Mouse (Mus musculus): ENCODE measurements around the gene Mtfr1l. TPM values are rescaled to one million over a fixed set of nuclear protein-coding genes. Genes with fewer than 3 reads are reported as not detected.
A peak's percentile ranks its signal among the peaks of the same experiment; 100 is the strongest.
"Not testable (repeated sequence)": the region's sequence is repeated elsewhere in the genome, so short reads cannot be mapped to it uniquely, and the experiment has no call there.

Mtfr1l gene
- polyA plus RNA-seq, 1 experiment from 2014 or later: 175 TPM

DNA sequence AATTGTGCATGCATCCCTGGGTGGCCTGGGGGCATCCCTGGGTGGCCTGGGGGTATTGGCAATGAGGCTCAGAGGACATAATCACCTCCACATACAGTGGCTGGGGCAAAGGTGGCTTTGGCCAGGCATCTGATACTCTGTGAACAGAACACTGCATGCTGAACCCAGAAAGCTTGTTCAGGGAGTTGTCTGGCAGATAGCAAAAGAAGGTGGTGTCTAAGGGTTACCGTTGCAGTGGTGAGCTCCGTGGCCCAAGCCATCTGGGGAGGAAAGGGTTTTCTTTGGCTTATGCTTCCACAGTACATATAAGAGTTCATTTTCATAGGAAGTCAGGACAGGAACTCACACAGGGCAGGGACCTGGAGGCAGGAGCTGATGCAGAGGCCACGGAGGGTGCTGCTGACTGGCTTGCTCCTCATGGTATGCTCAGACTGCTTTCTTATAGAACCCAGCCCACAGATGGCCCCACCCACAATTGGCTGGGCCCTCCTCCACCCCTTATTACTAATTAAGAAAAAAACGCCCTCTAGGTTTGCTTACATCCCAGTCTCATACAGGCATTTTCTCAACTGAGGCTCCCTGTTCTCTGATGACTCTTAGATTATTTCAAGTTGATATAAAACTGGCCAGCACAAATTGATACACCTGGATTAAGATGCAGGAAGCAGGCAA is 31.4 kb downstream of the Mtfr1l start:
- H3K27ac ChIP-seq (ENCODE audit: low read length): no peak overlapping the region
- no peaks in the 10 kb centered on the region for H3K27me3 ChIP-seq (ENCODE audit: control insufficient read depth, insufficient read depth, low read depth, low read length)
- H3K9ac ChIP-seq (ENCODE audit: low read depth, low read length): no peak overlapping the region
- H3K4me3 ChIP-seq (ENCODE audit: low read depth, low read length): no peak overlapping the region
- 81% methylated on average over 4 of the region's 4 CpGs for WGBS
- no peaks in the 10 kb centered on the region for H3K4me1 ChIP-seq (ENCODE audit: control insufficient read depth, insufficient read depth, low read length)
- no peaks in the 10 kb centered on the region for H3K9me3 ChIP-seq (replicated peaks; ENCODE audit: control insufficient read depth, low read length, poor library complexity, severe bottlenecking)
- no peak overlapping the region for H3K4me2 ChIP-seq (ENCODE audit: low read length)
- ATAC-seq: no peak
- H3K36me3 ChIP-seq (ENCODE audit: control insufficient read depth, insufficient read depth, low read length): peaks cover 13% of the 10 kb centered on the region

DNA sequence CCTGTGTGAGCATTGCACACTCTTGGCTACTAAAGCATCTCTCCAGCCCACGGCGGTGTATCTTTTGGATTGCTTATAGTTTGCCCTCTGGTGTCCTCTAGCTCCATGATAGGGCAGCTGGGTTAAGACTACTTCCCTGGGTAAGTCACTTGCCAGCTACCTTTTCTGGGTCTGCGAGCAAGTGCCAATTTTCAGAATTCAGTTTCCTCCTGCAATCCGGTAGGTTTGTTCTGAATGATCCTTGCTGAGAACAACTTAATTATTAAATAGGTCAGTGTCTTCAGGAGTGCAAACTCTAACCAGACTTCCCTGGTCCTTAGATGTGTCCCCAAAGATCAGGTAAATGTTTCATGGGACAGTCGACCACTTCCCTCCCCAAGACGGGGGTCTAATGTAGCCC is 34.1 kb downstream of the Mtfr1l start:
- H3K9me3 ChIP-seq (replicated peaks; ENCODE audit: control insufficient read depth, low read length, poor library complexity, severe bottlenecking): no peaks in the 10 kb centered on the region
- peaks cover 21% of the 10 kb centered on the region for H3K4me1 ChIP-seq (ENCODE audit: control insufficient read depth, insufficient read depth, low read length)
- H3K9ac ChIP-seq (ENCODE audit: low read depth, low read length): no peak overlapping the region
- no peak overlapping the region for H3K4me3 ChIP-seq (ENCODE audit: low read depth, low read length)
- WGBS: 95% methylated on average over 6 of the region's 6 CpGs
- no peak for ATAC-seq
- H3K4me2 ChIP-seq (ENCODE audit: low read length): no peak overlapping the region
- no peaks in the 10 kb centered on the region for H3K27me3 ChIP-seq (ENCODE audit: control insufficient read depth, insufficient read depth, low read depth, low read length)
- no peak overlapping the region for H3K27ac ChIP-seq (ENCODE audit: low read length)
- H3K36me3 ChIP-seq (ENCODE audit: control insufficient read depth, insufficient read depth, low read length): no peaks in the 10 kb centered on the region

DNA sequence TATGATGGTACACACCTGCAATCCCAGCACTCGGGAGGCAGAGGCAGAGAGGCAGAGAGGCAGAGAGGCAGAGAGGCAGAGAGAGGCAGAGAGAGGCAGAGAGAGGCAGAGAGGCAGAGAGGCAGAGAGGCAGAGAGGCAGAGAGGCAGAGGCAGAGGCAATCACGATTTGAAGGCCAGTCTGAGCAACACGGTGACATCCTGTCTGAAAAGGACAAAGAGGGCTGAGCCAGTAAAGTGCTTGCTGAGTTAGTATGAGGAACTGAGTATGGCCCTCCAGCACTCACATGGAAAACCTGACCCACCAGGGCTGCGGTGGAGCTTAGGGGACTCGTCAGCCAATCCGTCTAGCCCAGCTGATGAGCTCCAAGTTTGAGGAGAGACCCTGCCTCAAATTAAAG is 36.2 kb downstream of the Mtfr1l start:
- not testable (repeated sequence) for H3K4me3 ChIP-seq (ENCODE audit: low read depth, low read length); H3K4me2 ChIP-seq (ENCODE audit: low read length); H3K36me3 ChIP-seq (ENCODE audit: control insufficient read depth, insufficient read depth, low read length); H3K27me3 ChIP-seq (ENCODE audit: control insufficient read depth, insufficient read depth, low read depth, low read length); ATAC-seq; H3K27ac ChIP-seq (ENCODE audit: low read length); H3K9ac ChIP-seq (ENCODE audit: low read depth, low read length); H3K9me3 ChIP-seq (replicated peaks; ENCODE audit: control insufficient read depth, low read length, poor library complexity, severe bottlenecking)
- 87% methylated on average over 6 of the region's 6 CpGs for WGBS
- H3K4me1 ChIP-seq (ENCODE audit: control insufficient read depth, insufficient read depth, low read length): peaks cover 32% of the 10 kb centered on the region

DNA sequence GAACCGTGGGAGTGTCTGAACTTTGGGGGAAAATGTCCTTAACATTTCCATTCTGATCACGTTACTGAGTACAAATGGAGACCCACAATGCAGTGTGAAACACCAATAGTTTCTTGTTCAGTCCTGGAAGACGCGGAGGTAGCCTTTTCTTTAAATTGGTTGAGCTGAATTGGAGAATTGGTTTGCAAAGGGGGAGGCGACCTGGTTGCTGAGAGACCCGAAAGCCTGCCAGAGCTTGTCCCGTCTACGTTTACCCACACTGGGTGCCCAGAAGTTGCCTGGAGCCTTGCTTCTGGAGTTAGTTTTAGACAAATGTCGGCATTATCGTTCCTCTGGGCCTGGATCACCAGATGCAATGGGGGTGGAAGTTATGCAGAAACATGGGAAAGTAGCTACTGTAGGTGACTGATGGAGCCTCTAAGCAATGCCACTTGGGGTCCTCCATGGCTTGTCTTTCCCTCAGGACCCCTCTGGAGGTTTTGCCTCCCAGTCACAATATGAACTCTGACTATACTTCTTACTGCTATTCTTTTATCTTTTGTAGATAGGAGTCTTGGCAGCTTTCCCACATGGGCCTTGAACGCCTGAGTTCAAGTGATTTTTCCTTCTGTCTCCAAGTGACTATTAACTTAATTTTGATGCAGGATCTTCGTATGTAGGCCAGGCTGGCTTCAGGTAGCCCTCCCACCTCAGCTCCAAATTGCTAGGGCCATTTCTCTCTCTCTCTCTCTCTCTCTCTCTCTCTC is 37.0 kb downstream of the Mtfr1l start:
- Histone ChIP-seq H3K4me2 (ENCODE audit: low read length) (peak overlapping the region; percentile 66), H3K9ac (ENCODE audit: low read depth, low read length) (peak overlapping the region; percentile 88), H3K27ac (ENCODE audit: low read length) (peak overlapping the region; percentile 80), H3K9me3 (replicated peaks; ENCODE audit: control insufficient read depth, low read length, poor library complexity, severe bottlenecking) (no peaks in the 10 kb centered on the region), H3K36me3 (ENCODE audit: control insufficient read depth, insufficient read depth, low read length) (no peaks in the 10 kb centered on the region), H3K27me3 (ENCODE audit: control insufficient read depth, insufficient read depth, low read depth, low read length) (no peaks in the 10 kb centered on the region), H3K4me1 (ENCODE audit: control insufficient read depth, insufficient read depth, low read length) (peaks cover 32% of the 10 kb centered on the region), H3K4me3 (ENCODE audit: low read depth, low read length) (peak overlapping the region; percentile 55)
- WGBS: 59% methylated on average over 12 of the region's 12 CpGs
- peak; percentile 29; the same call in 1 of the 2 replicates for ATAC-seq

DNA sequence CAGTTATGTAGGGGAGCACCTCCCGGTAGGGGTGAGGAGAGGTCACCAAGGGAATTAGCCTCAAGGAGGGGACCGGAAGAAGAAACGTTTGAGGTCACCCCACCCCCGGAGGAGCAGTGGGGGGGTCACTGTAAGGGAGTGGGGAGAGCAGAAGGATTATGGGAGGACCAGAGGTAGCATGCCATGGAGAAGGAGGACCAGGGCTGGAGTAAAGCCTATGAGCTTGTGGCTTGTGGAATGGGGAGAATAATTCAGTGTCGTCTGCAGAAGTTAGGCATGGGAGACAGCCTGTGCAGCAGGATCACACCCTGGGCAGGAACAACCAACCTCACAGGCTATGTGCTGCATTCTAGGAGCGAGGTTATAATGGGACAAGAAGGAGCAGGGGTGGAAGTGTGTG is 38.0 kb downstream of the Mtfr1l start:
- Histone ChIP-seq H3K9ac (ENCODE audit: low read depth, low read length) (peak overlapping the region; percentile 88), H3K4me2 (ENCODE audit: low read length) (peak overlapping the region; percentile 66), H3K27ac (ENCODE audit: low read length) (peak overlapping the region; percentile 80), H3K4me3 (ENCODE audit: low read depth, low read length) (peak overlapping the region; percentile 55), H3K9me3 (replicated peaks; ENCODE audit: control insufficient read depth, low read length, poor library complexity, severe bottlenecking) (no peaks in the 10 kb centered on the region), H3K27me3 (ENCODE audit: control insufficient read depth, insufficient read depth, low read depth, low read length) (no peaks in the 10 kb centered on the region), H3K4me1 (ENCODE audit: control insufficient read depth, insufficient read depth, low read length) (peaks cover 32% of the 10 kb centered on the region), H3K36me3 (ENCODE audit: control insufficient read depth, insufficient read depth, low read length) (no peaks in the 10 kb centered on the region)
- peak; percentile 46 for ATAC-seq
- 7% methylated on average over 6 of the region's 6 CpGs for WGBS

DNA sequence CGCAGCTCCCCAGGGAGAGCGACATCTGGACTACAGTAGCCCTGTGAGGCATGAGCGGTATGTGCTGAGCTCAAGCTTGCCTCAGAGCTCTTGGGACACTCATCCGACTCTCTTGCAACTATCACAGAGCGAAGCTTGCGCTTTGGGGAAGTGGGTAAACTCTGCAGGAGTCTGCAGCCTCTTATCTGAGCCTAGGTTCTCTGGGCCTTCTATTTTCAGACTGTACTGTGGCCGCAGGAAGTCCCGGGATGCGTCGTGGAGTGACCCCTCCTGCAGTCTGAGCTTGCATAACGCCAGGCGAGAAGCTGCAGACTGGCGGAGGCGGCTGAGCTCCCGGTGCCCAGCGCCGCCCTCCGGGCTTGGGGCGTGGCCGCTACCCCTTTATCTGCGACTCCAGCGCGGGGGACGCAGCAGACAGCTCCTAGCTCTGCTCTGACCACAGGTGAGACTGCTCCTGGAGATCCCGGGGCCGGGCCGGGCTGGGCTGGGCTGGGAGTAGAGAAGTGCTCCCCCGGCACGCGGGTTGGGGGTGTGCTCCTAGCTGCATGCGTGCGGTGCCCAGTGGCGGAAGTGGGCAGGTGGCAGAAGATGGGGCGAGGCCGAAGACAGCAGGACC is 38.5 kb downstream of the Mtfr1l start, which contains the start of gene Paqr7:
Gene Paqr7 (plus strand): TSS at position 103 of the 616 bp plus-strand sequence.
- ATAC-seq: peak; percentile 68
- H3K4me1 ChIP-seq (ENCODE audit: control insufficient read depth, insufficient read depth, low read length): peaks cover 32% of the 10 kb centered on the region
- H3K4me3 ChIP-seq (ENCODE audit: low read depth, low read length): peak within 1 kb of the TSS; percentile 55
- H3K9me3 ChIP-seq (replicated peaks; ENCODE audit: control insufficient read depth, low read length, poor library complexity, severe bottlenecking): no peaks in the 10 kb centered on the region
- H3K9ac ChIP-seq (ENCODE audit: low read depth, low read length): peak within 1 kb of the TSS; percentile 88
- H3K36me3 ChIP-seq (ENCODE audit: control insufficient read depth, insufficient read depth, low read length): no peaks in the 10 kb centered on the region
- H3K4me2 ChIP-seq (ENCODE audit: low read length): peak within 1 kb of the TSS; percentile 66
- no peaks in the 10 kb centered on the region for H3K27me3 ChIP-seq (ENCODE audit: control insufficient read depth, insufficient read depth, low read depth, low read length)
- WGBS: 4% methylated on average over 35 of the region's 35 CpGs
- peak within 1 kb of the TSS; percentile 80 for H3K27ac ChIP-seq (ENCODE audit: low read length)

DNA sequence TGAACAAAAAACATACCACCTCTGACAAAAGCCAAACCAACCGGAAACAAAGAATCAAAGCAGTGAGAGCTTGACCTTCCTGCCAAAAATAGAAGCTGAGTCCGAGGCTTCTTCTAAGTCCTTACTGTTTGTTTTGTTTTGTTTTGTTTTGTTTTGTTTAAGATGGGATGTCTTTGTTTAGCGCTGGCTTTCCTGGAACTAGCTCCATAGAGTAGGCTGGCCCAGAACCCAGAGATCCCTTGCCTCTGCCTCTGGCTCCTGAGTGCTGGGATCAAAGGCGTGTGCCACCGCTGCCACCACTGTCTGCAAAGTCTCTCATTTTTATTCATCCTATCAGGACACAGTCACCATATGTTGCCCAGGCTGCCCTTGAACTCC is 39.7 kb downstream of the Mtfr1l start:
- 55% methylated on average over 5 of the region's 5 CpGs for WGBS
- Histone ChIP-seq H3K4me1 (ENCODE audit: control insufficient read depth, insufficient read depth, low read length) (peaks cover 32% of the 10 kb centered on the region), H3K4me2 (ENCODE audit: low read length) (no peak overlapping the region), H3K9me3 (replicated peaks; ENCODE audit: control insufficient read depth, low read length, poor library complexity, severe bottlenecking) (no peaks in the 10 kb centered on the region), H3K9ac (ENCODE audit: low read depth, low read length) (no peak overlapping the region), H3K4me3 (ENCODE audit: low read depth, low read length) (no peak overlapping the region), H3K27ac (ENCODE audit: low read length) (no peak overlapping the region), H3K36me3 (ENCODE audit: control insufficient read depth, insufficient read depth, low read length) (no peaks in the 10 kb centered on the region), H3K27me3 (ENCODE audit: control insufficient read depth, insufficient read depth, low read depth, low read length) (no peaks in the 10 kb centered on the region)
- ATAC-seq: no peak

DNA sequence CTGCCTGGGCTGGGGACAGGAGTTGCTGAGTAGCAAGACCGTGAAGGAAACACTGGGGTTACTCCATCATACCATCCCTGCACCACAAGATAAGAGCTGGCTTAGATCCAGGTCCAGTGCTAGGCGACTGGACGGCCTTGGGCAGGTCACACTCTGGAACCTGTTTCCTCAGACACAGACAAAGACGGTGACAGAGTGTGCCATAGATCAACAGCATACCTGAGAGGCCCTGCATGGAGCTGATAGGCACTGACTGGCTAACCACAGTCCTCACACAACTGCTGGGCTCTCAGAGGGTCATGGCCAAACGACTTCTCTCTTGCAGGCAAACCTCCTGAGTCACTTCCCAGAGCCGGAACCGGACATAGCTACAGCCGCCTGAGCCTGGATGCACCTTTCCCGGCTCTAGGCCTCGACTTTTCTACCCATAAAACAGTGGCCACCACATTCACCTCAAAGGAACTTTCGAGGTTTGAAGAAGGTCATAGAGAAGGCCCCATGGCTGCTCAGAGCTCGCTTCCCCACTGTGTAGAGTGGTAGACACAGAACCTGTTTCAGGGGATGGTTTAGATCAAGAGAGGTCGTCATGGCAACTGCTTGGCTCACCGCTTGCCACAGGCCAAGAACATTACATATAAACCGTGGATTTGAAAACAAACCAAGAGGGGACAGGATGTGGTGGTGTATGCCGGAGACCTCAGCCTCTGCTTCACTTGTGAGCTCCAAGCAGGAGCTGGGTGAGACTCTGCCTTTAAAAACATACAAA is 40.2 kb downstream of the Mtfr1l start:
- Histone ChIP-seq H3K27ac (ENCODE audit: low read length) (peak overlapping the region; percentile 64), H3K4me1 (ENCODE audit: control insufficient read depth, insufficient read depth, low read length) (peaks cover 32% of the 10 kb centered on the region), H3K36me3 (ENCODE audit: control insufficient read depth, insufficient read depth, low read length) (no peaks in the 10 kb centered on the region), H3K9ac (ENCODE audit: low read depth, low read length) (0 out of 2 replicates have a peak overlapping the region, but pooled peaks have one; percentile 10), H3K9me3 (replicated peaks; ENCODE audit: control insufficient read depth, low read length, poor library complexity, severe bottlenecking) (no peaks in the 10 kb centered on the region), H3K4me2 (ENCODE audit: low read length) (no peak overlapping the region), H3K27me3 (ENCODE audit: control insufficient read depth, insufficient read depth, low read depth, low read length) (no peaks in the 10 kb centered on the region), H3K4me3 (ENCODE audit: low read depth, low read length) (no peak overlapping the region)
- 63% methylated on average over 16 of the region's 16 CpGs for WGBS
- ATAC-seq: 0 out of 2 replicates have a peak, but pooled peaks have one; percentile 17
